ENCODE assay signal across 9 mouse cellular contexts in the genomic region with DNA sequence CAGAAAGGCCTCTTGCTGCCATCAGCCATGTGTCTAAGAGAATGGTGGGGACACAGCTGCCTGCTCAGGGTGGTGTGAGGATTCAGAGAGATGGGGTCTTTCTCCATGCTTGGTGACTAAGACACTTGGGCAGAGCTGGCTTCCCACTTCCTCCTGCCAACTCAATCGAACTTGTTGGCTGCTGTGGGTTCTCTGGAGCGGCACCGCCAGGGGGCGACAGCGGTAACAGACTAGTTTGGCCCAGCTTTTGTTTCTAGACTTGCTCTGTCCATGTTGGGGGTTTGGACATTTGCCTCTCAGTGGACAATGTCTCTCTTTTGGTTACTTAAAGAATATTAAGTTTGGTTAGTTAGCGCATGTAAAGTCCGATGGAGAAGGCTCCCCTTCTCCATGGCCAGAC. TPM values are rescaled to one million over a fixed set of nuclear protein-coding genes. Genes with fewer than 3 reads are reported as not detected.
DNase-seq lines count a peak whose midpoint lies in the region; ATAC-seq and TF ChIP-seq lines count a peak whose summit lies in the region.
"Had no signal": no experiment of that assay in that cellular context is flagged by ENCODE, and none has a peak within 500 bp of the region (broad histone marks: within the 10 kb centered on the region; RNA-seq: fewer than 3 reads in every experiment).

No protein-coding gene starts in this region.

- no peaks in the 10 kb centered on the region for H3K27me3 ChIP-seq in neural tube, embryonic 15.5 days (replicated peaks)
- no peaks in the 10 kb centered on the region for H3K27me3 ChIP-seq in liver, postnatal 0 days (ENCODE audit: insufficient read depth, low read length)
- H3K27me3 ChIP-seq: heart, embryonic 15.5 days had no signal

- H3K27ac ChIP-seq in neural tube, embryonic 15.5 days (replicated peaks): no peak overlapping the region
- H3K27ac ChIP-seq in bone marrow macrophage, adult 2 months (ENCODE audit: insufficient read depth, low read depth, low read length): no peak overlapping the region
- no peak overlapping the region for H3K27ac ChIP-seq in liver, postnatal 0 days (ENCODE audit: low read depth)
- H3K27ac ChIP-seq: heart, embryonic 15.5 days had no signal

- H3K4me3 ChIP-seq in neural tube, embryonic 15.5 days (replicated peaks): no peak overlapping the region
- no peak overlapping the region for H3K4me3 ChIP-seq in bone marrow macrophage, adult 2 months (ENCODE audit: insufficient read depth, low read length)
- no peak overlapping the region for H3K4me3 ChIP-seq in liver, postnatal 0 days (ENCODE audit: low read depth, low read length)
- H3K4me3 ChIP-seq: heart, embryonic 15.5 days had no signal

- ATAC-seq in neural tube, embryonic 15.5 days (ENCODE audit: low FRiP score): no peak
- ATAC-seq in liver, postnatal 0 days: no peak

- H3K36me3 ChIP-seq in neural tube, embryonic 15.5 days: peaks cover 31% of the 10 kb centered on the region
- peaks cover 18% of the 10 kb centered on the region for H3K36me3 ChIP-seq in liver, postnatal 0 days (replicated peaks; ENCODE audit: insufficient read depth, low read length)

- peak; percentile 88 for TF ChIP-seq CTCF in bone marrow macrophage, adult 2 months (IDR thresholded peaks at IDR 0.05; ENCODE audit: low read depth, low read length)
- peak; percentile 85 for TF ChIP-seq CTCF in liver, postnatal 0 days (IDR thresholded peaks at IDR 0.05; ENCODE audit: low read depth)

- no peaks in the 10 kb centered on the region for H3K9me3 ChIP-seq in neural tube, embryonic 15.5 days (replicated peaks)
- H3K9me3 ChIP-seq in liver, postnatal 0 days (ENCODE audit: low read length): no peaks in the 10 kb centered on the region
- H3K9me3 ChIP-seq: heart, embryonic 15.5 days had no signal

- 30% methylated on average over 7 of the region's 7 CpGs for WGBS in neural tube, embryonic 15.5 days
- 37% methylated on average over 7 of the region's 7 CpGs for WGBS in liver, postnatal 0 days (ENCODE audit: insufficient replicate concordance)

- peak; percentile 78 for DNase-seq in neural tube, embryonic 10.5 days (ENCODE audit: extremely low spot score, low spot score)
- DNase-seq in frontal cortex, postnatal 10 days (ENCODE audit: low spot score in 2 of 2): peak; percentile 56 to 75
- DNase-seq in kidney, postnatal 14 days: peak; percentile 88
- DNase-seq in liver, postnatal 0 days: peak; percentile 81
- DNase-seq in right cerebral cortex, adult 18-20 months: peak; percentile 79
- peak; percentile 83 for DNase-seq in urinary bladder, postnatal 14 days (ENCODE audit: low spot score)

- H3K9ac ChIP-seq in neural tube, embryonic 15.5 days (replicated peaks): no peak overlapping the region
- H3K9ac ChIP-seq in liver, postnatal 0 days (replicated peaks): no peak overlapping the region
- H3K9ac ChIP-seq: heart, embryonic 15.5 days had no signal

- no peak for TF ChIP-seq EP300 in liver, postnatal 0 days (IDR thresholded peaks at IDR 0.05; ENCODE audit: low read depth)

- TF ChIP-seq POLR2A in bone marrow macrophage, adult 2 months (IDR thresholded peaks at IDR 0.05; ENCODE audit: borderline replicate concordance, low read depth, low read length): no peak

- no peaks in the 10 kb centered on the region for H3K4me1 ChIP-seq in neural tube, embryonic 15.5 days
- H3K4me1 ChIP-seq in bone marrow macrophage, adult 2 months (ENCODE audit: control insufficient read depth, insufficient read depth, low read length): peaks cover 4% of the 10 kb centered on the region
- H3K4me1 ChIP-seq in liver, postnatal 0 days (ENCODE audit: insufficient read depth): no peaks in the 10 kb centered on the region
- H3K4me1 ChIP-seq: heart, embryonic 15.5 days had no signal

- H3K4me2 ChIP-seq in neural tube, embryonic 15.5 days: no peak overlapping the region
- no peak overlapping the region for H3K4me2 ChIP-seq in liver, postnatal 0 days (ENCODE audit: low read depth, low read length)
- H3K4me2 ChIP-seq: heart, embryonic 15.5 days had no signal

RNA-seq across cellular contexts. Expression of a gene that starts 14.7 kb away (rescaled TPM):
- 1.00 and 1.3 TPM in 2 replicates for polyA plus RNA-seq in neural tube, embryonic 15.5 days (2015; fragmentation: Nextera tagmentation; extraction: Ambion mirVana)
- polyA plus RNA-seq in bone marrow macrophage, adult 2 months (2012; ENCODE audit: insufficient read depth, insufficient read length, missing spikeins): not detected in 2 replicates
- not detected in 2 replicates for polyA plus RNA-seq in liver, postnatal 0 days (2015; fragmentation: Nextera tagmentation; extraction: Ambion mirVana)
- polyA plus RNA-seq: heart, embryonic 15.5 days had no signal

RNA-seq across cellular contexts. Expression of a gene that starts 24.6 kb away (rescaled TPM):
- polyA plus RNA-seq in neural tube, embryonic 15.5 days (2015; fragmentation: Nextera tagmentation; extraction: Ambion mirVana): 2.1 and 2.3 TPM in 2 replicates
- not detected in 2 replicates for polyA plus RNA-seq in bone marrow macrophage, adult 2 months (2012; ENCODE audit: insufficient read depth, insufficient read length, missing spikeins)
- 0.09 TPM in 1 of 2 replicates, not detected in the other for polyA plus RNA-seq in liver, postnatal 0 days (2015; fragmentation: Nextera tagmentation; extraction: Ambion mirVana)

RNA-seq across cellular contexts. Expression of a gene that starts 34.3 kb away (rescaled TPM):
- polyA plus RNA-seq in neural tube, embryonic 15.5 days (2015; fragmentation: Nextera tagmentation; extraction: Ambion mirVana): 3.8 and 5.7 TPM in 2 replicates
- polyA plus RNA-seq in bone marrow macrophage, adult 2 months (2012; ENCODE audit: insufficient read depth, insufficient read length, missing spikeins): 17.9 and 18.7 TPM in 2 replicates
- polyA plus RNA-seq in liver, postnatal 0 days (2015; fragmentation: Nextera tagmentation; extraction: Ambion mirVana): 0.67 and 0.78 TPM in 2 replicates
